Mouse (Mus musculus) right cerebral cortex, postnatal 14 days (tissue): ENCODE results near the gene Gdf9.
A peak's percentile ranks its signal among the peaks of the same experiment; 100 is the strongest.
"Not testable (repeated sequence)": the region's sequence is repeated elsewhere in the genome, so short reads cannot be mapped to it uniquely, and the experiment has no call there.

Source experiments
- DNase-seq: peaks from one replicate; pipeline ENCODE4 v3.0.0; 2022

Gdf9 gene

DNA sequence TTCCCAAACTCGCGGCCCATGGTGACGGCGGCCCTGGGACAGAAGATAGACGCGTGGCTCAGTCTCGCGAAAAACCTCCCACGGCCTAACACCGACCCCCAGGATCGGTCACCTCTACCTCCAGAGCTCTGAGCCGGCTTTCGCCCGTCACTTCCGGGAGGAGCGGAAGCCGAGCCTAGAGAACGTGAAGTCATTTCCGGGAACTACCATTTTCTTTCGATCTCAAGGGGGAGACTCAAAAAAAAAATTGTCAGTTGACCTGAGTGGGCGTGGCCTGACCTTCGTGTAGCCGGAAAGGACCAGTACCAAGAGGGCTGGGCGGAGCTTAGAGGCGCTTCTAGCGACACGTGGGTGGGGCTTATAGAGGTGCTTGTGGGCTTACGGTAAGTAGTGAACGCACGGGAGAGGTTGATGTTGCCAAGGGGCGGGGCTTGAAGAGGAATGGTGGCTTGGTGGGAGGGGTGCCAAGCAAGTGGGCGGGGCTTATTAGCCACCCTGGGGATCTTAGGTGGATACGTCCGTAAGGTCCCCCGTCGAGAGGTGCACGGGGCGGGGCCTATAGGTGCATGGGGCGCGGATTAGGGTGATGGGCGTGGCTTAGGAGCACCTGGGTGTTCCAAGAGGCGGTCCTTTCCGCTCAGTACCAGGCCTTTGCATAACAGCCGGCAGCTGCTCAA lies at the start of gene Gdf9, which contains the start of gene Uqcrq:
Gdf9 (plus strand) TSS at position 354 of the 677 bp plus-strand sequence.
Uqcrq (minus strand) TSS at position 162 of the 677 bp plus-strand sequence.
- DNase-seq, result peak; percentile 99

DNA sequence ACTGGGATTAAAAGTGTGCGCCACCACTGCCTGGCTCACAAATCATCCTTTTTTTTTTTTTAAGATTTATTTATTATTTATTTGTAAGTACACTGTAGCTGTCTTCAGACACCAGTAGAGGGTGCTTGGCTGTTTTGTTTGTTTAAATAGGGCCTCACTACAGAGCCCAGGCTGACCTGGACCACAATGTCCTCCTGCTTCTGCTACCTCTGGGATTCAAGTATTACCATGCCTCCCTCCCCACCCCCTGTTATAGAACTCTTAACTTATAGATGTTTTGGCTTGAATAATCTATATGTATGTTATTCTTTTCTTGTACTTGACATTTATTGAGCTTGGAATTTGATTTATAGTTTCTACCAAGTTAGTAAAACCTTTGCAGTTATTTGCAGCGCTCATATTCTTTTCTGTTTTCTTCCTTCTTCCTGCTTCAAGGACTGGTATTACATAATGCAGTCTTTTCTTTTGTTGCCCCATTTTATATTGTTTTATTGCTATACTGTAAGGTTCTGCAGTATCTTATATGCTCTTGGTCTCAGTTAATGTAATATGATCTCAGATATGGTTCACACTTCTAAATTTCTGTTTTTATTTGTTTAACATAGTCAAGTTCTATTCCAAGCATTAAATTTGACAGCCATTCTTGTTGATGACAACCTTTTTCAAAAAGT lies 46.9 kb upstream of the Gdf9 start:
- DNase-seq, result no peak

DNA sequence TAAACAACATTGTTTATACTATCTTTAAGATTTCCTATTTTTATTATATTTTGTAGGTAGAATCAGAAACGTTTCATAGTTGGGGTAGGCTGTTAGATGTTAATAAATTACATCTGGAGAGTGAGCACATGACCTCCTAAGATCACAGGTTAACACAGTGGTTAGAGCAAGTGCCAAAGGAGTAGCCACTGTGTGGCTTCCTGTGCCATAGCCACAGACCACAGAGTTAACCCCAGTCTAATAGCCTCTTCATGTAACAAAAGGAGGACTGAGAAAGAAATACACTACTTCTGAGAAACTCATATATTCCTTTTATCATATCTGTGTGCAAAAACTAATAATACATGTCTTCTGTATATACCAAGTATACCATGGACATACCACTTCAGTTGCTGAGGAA lies 37.0 kb upstream of the Gdf9 start:
- no peak for DNase-seq

DNA sequence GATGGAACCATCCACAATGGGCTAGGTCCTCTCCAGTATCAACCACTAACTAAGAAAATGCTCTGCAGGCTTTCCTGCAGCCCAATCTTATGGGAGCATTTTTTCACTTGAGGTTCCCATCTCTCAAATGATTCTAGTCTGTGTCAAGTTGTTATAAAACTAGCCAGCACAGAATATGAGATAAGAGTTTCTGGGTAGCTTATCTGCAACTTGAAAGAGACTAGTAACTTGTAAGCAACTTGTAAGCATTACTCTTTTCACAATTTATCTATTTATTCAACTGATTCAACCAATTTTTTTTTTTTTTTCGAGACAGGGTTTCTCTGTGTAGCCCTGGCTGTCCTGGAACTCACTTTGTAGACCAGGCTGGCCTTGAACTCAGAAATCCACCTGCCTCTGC lies 27.2 kb upstream of the Gdf9 start:
- DNase-seq, result no peak

DNA sequence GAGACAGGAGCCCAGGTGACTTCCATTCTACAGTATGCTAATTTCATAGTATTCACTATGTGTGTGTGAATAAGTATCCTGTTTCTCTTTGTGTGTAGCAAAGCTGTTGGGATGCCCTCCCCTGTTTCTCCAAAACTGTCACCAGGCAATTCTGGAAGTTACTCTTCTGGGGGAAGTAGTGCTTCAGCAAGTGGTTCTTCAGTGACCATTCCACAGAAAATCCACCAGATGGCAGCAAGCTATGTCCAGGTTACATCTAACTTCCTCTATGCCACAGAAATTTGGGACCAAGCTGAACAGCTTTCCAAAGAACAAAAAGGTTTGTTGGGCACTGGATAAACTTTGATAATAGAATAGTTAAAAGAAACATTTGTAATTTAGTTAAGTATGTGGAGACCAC lies 19.1 kb upstream of the Gdf9 start:
- DNase-seq, result no peak

DNA sequence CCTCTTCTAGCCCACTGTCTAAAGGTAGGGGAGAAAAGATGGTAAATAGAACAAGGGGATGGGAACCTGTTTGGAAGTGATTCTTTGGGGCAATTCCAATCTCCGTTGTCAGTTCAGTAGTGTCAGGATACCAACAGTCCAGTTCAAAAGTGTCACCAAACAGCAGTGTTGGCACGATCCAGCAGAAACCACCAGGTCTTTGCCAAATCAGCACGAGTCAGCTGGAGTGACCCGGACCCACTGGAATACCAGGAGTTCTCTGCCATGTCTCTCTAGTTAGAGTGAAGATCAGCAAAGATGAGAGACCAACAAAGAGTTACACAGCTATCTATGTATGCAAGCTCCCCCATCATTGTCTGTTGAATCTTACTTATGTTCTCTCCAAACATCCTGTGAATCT lies 17.0 kb upstream of the Gdf9 start:
- no peak for DNase-seq

DNA sequence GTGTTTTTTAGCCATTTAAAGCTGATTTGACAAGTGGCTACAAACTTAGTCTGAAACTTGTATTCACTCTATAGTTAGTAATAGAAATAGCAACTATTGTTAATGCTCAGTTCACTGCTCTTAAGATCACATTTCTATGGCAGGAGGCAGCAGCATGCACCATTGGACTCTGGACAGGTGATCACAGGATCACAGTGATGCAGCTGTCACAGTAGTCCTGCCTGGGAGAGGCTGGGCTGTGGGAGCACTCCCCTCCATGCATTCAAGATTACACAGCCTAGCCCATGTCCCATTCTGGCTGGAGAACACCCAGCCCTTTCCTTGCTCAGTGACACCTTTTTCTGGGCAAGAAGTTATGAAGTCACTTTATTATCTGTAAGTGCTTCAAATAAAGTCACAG lies 12.8 kb upstream of the Gdf9 start:
- no peak for DNase-seq

DNA sequence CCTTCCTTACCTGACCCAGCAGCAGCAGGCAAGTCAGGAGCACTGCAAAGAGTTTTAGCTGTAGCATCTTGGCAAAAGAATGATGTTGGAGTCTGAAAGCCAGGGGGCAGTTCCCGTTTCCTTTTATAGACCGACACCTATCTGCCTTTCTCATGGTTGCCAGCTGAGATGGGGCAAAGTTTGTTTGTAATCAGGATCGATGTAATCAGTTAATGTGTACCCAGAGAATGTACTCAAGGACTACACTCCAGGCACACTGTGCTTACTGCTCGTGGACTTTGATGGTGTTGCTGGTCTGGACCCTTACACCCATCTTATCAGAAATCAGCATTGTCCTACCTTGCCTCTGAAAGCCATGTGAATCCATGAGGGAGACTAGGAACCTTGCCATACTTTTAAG lies 7.8 kb upstream of the Gdf9 start, which contains the start of gene Leap2:
Leap2 (minus strand) TSS at position 135 of the 400 bp plus-strand sequence.
- DNase-seq, result no peak

DNA sequence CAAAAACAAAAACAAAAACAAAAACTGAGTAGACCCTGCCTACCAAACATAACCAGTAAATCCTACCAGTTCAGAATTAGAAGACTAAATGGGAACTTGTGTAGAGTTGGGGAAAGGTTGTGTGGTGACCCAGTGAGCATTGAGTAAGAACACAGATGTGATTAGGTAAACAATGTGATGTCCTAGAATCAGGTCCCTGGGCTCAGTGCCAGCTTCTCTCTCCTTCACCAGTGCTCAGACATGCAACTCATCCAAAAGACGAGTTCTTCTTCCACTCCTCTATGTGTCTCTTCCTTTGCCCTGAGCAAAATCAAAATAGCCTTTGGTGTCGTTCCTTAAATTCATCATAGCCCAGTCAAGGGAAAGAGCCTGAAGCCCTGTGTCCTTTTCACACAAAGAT lies 6.0 kb upstream of the Gdf9 start:
- peak; percentile 55 for DNase-seq

DNA sequence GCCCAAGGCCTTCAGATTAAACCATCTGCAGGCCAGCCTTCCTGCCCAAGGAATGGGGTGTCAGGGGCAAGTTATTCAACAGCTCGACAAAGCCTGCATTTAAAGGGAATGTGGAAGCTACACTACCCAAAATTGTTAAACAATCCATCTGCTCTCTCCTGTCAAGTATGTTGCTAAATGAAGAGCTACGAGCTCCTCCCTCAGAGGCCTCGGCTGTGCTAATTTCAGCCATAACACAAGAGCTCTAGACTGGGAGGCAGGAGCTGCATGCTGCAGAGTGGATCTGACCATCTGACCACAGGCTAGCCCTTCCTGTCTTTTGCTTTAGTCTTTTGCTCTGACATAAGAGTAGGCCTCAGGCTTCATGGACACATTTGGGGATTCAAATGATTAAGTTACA lies 5.6 kb upstream of the Gdf9 start:
- peak; percentile 28 for DNase-seq

DNA sequence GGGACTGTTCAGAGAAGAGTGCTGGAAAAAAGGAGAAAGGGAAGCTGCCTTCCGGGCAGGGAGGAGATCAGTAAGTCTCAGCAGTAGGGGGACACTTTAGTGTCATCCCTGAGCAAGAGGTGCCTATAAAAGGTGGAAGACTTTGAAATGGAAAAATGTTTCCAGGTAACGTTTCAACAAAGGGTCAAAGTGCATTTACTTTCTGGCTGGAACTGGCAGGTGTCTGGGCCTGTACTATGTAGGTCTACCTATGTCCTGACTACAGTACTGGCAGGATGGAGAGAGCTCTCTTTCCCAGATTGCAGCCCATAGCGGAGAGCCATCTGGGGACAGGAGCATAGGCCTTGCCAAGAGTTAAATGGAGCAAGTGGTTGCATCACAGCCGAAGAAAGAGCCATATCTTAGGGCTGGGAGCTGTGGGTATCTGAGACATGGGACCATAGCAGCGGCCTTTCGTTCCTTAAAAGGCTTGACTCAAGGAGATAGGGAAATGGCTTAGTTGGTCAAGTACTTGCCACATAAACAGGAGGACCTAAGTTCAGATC lies 5.0 kb upstream of the Gdf9 start:
- DNase-seq, result no peak

DNA sequence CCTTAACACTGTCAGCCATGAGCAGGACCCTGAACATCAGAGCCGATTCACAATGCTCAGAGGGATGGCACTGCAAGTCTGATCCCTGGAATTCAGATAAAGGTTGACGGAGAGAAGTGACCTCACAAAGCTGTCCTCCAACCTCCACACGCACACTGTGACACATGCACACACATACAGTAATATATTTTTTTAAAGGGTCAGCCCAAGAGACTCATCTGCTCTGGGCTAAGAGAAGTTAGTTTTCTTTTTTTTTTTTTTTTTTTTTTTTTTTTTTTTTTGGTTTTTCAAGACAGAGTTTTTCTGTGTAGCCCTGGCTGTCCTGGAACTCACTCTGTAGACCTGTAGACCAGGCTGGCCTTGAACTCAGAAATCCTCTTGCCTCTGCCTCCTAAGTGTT lies 3.9 kb upstream of the Gdf9 start:
- not testable (repeated sequence) for DNase-seq

DNA sequence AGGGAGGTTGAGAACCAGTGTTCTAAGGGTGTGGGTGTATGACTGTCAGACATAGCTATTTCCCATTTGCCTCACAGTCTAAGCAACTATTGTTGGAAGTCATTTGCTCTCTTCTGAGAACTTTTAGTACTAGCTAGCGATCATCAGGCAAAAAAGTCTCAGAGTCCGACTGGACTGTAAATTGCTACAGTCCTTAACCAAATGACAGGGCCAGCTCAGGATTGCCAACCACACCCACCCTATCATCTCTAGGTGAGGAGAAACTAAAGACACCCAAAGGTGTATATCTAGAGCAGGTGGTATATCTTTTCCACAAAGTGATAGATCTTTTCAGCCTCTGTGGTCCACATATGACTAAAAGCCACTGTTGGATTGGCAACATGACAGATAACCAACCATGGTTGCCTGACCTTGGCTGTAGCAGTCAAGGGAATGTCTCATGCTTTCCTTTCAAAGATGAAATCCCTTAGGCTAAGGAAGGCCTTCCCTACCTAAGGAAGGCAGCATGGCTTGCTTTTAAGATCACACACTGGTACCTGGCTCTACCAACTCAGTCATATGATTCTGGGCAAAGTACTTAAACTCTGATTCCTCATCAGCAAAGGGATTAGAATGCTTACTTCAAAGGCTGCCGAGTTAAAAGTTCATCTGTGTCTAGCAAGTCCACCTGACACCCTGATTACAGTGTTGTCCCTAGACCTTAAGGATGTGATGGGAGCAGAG lies 2.7 kb upstream of the Gdf9 start:
- no peak for DNase-seq

DNA sequence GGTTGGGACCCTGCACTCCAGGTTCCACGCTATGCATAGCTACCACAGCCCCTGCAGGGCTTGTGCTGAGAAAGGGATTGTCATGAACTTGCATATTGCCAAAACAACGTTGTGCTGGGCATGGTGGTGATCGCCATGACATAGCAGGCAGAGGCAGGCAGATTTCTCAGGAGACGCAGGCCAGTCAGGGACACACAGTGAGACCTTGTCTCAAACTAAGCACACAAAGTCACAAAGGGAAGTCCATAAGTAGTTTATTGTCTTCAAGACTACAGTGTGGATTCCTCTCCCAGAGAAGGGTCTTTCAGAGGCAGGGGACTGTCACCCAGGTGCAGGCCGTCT lies 2.1 kb upstream of the Gdf9 start:
- no peak for DNase-seq

DNA sequence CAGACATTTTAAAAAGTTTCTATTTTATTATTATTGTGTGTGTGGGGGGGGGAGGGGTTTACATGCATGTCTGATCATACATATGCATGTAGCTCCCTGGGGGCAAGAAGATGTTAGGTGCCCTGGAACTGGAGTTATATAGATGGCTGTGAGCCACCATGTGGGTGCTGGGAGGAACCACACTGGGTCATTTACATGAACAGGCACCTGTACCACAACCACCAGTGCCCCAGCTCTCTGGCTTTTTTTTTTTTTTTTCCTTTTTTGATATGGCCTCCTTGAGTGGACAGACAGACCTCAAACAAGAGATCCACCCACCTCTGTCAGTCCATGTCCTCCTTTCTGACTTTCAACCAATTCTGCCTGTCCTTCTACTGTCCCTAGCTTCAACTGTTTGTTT lies 1.6 kb upstream of the Gdf9 start:
- DNase-seq, result no peak

DNA sequence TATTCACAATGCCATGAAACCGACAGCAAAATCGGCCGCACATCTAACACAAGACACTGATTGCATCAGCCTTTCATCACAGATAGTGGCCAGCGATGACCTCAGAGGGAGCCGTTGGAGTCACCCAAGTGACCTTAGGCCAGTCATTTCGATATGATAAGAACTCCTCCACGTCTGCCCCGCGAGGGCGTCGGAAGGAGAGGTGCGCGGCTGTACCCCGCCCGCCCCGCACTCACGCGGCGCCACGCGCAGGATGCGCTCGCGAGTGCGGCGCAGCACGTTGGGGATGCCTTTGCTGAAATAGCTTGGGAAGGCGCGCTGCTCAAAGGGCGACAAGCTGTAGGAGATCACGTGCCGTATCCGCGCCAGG lies 538 bp upstream of the Gdf9 start:
- DNase-seq, result no peak

DNA sequence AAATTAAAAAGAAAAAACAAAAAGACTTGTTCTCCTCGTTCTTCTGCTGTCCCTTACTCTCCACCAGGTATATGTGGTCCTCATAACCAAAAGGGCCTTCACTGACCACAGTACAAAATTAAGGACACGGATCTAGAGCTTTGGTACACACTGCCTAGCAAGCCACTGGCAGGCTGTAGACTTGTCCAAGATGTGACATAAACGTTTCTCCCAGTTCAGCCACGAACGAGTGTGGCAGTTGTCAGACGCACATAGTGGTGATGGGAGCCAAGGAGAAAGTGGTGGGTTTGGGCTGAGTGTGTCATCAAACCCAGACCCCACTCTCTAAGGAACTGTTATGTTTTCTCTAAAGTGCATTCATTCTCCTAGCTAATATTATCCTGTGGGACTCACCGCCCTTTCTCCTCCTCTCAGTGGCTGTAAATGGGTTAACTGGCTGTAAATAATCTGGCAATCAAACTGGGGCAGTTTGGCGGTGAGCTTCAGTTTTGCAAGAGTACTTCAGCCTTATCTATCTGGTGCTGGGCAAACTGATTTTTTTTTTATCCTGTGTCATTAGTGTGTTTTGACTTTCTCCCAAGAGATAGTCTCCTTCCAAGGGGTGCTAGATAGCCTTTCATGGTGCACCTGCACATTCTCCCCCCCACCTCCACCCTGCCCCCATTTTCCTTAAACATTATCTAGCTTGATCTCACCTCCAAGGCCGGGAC lies 679 bp downstream of the Gdf9 start:
- DNase-seq, result no peak

DNA sequence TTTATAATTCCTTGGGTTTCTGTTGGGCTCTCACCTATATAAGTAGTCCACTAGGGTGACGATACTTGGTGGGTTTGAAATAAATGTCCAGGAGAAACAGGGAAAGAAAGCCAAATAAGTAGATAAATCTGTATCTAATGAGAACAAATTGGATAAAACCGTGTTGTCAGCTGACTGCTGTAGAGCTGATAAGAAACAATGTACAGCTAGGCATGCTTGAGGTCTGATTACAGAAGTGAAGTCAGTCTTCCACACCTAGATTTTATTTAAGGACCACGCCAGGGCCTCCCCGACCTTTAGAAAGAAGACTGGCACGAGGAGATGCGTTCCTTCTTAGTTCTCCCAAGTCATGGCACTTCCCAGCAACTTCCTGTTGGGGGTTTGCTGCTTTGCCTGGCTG lies 2.2 kb downstream of the Gdf9 start:
- DNase-seq, result no peak

DNA sequence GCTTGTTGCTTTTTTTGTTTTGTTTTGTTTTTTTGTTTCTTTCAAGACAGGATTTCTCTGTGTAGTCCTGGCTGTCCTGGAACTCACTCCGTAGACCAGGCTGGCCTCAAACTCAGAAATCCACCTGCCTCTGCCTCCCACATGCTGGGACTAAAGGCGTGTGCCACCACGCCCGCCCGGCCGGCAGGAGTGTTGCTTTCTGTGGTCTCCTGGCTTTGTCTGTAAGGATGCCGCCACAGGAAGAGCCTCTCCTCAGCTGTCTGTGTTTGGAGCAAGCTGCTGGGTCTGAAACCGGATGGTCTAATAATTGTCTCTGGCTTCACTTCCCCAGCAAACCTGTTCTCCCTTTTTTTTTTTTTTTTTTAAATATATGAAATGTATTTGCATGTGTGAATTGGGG lies 4.7 kb downstream of the Gdf9 start:
- DNase-seq, result no peak

DNA sequence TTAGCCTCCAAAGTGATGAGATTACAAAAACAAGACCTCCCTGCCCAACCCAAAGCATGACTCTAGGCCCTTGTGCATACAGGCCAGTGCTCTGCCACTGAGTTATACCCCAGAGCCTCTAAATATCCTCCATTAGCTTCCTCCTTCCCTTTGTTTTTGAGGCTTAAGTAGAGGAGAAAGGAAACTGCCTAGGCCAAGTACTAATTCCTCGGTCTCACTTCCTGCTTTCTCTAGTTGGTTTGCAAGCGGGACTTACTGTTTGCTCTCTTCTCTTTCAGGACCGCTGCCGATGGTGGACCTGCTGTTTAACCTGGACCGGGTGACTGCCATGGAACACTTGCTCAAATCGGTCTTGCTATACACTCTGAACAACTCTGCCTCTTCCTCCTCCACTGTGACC lies 5.5 kb downstream of the Gdf9 start:
- no peak for DNase-seq

DNA sequence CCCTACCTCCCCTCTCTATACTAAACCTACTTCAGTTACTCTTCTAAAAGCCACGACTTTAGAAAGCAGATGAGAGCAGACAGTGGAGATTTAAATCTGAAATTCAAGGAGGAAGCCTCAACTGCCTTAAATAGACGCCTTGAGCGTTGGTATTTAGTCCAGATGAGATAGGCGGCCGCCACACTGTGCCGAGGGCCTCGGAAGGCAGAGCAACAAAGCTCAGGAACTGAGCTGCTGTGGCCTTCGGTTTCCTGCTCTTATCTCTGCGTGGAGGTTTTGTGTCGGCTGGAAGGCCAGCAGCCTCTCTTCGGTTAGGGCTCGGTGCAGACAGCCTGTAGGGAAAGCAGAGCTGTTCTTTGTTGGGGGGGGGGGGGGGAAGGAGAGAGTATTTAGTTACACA lies 11.1 kb downstream of the Gdf9 start:
- DNase-seq, result no peak

DNA sequence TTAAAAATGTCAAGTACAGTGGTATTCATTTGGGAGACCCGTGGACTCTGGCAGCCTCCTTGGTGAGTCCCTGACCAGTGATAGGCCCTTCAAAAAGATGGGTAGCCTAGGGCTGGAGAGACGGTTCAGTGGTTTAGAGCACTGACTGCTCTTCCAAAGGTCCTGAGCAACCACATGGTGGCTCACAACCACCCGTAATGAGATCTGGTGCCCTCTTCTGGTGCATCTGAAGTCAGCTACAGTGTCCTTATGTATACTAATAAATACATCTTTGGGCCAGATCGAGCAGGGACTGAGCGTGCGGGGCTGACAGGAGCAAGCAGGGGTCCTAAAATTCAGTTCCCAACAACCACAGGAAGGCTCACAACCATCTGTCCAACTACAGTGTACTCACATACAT lies 13.0 kb downstream of the Gdf9 start:
- no peak for DNase-seq

DNA sequence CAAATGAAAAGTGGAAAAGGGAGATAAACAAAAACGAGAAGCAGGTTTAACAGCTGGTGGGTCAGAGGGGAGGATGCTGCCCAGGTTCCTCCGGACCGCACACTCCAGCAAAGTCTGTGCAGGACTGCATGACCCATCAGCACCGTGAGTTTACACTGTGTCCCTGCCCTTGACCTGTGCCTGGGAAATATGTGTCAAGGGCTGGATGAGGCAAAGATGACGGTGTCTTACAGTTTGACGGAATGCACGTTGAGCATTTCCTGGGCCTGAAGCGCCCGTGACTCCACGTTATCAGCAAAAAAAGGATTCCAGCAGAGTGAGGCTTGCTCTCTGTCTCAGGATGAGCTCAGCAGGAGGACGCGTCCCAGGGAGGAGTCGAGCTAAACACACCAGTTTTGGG lies 14.7 kb downstream of the Gdf9 start:
- DNase-seq, result no peak
